Mouse (Mus musculus): ENCODE measurements at regions not wholly inside any gene's neighbourhood (a gene's known extent, or its start where the extent isn't known, plus 50 kb on each side); places are given as distances from the start of the nearest gene placed in this dataset.

GRCm38 (mm10) chr13:71372701-71373685 lies 531.4 kb upstream of the Adamts16 start:
- intact Hi-C loops (cut with DNase I): no loop called here
- no peak for DNase-seq (ENCODE audit: low spot score in 2 of 2)

- intact Hi-C loops (cut with DNase I): no loop called here
Observed at GRCm38 (mm10) chr13:71369832-71370231, 528.2 kb upstream of the Adamts16 start.

GRCm38 (mm10) chr13:71365261-71365660 lies 523.6 kb upstream of the Adamts16 start:
- intact Hi-C loops (cut with DNase I): no loop called here

More at GRCm38 (mm10) chr13:71369832-71370231, 528.2 kb upstream of the Adamts16 start:
- no peak for DNase-seq (ENCODE audit: low spot score in 2 of 2)

GRCm38 (mm10) chr13:71362311-71362710 lies 520.7 kb upstream of the Adamts16 start:
- intact Hi-C loops (cut with DNase I): no loop called here
- DNase-seq (ENCODE audit: low spot score in 2 of 2): no peak

More at GRCm38 (mm10) chr13:71365261-71365660, 523.6 kb upstream of the Adamts16 start:
- no peak for DNase-seq (ENCODE audit: low spot score in 2 of 2)

GRCm38 (mm10) chr13:71359112-71359511 lies 517.5 kb upstream of the Adamts16 start:
- intact Hi-C loops (cut with DNase I): no loop called here
- no peak for DNase-seq (ENCODE audit: low spot score in 2 of 2)

GRCm38 (mm10) chr13:71350787-71351186 lies 509.2 kb upstream of the Adamts16 start:
- intact Hi-C loops (cut with DNase I): no loop called here

GRCm38 (mm10) chr13:71342921-71343320 lies 501.3 kb upstream of the Adamts16 start:
- intact Hi-C loops (cut with DNase I): no loop called here
- DNase-seq (ENCODE audit: low spot score in 2 of 2): no peak

More at GRCm38 (mm10) chr13:71350787-71351186, 509.2 kb upstream of the Adamts16 start:
- DNase-seq (ENCODE audit: low spot score in 2 of 2): no peak

- DNase-seq (ENCODE audit: low spot score in 2 of 2): no peak
- intact Hi-C loops (cut with DNase I): no loop called here
Observed at GRCm38 (mm10) chr13:71338700-71339099, 497.1 kb upstream of the Adamts16 start.

- intact Hi-C loops (cut with DNase I): no loop called here
Observed at GRCm38 (mm10) chr13:71334925-71335324, 493.3 kb upstream of the Adamts16 start.

GRCm38 (mm10) chr13:71333146-71333545 lies 491.5 kb upstream of the Adamts16 start:
- DNase-seq (ENCODE audit: low spot score in 2 of 2): no peak
- intact Hi-C loops (cut with DNase I): no loop called here

More at GRCm38 (mm10) chr13:71334925-71335324, 493.3 kb upstream of the Adamts16 start:
- no peak for DNase-seq (ENCODE audit: low spot score in 2 of 2)

GRCm38 (mm10) chr13:71330321-71330720 lies 488.7 kb upstream of the Adamts16 start:
- intact Hi-C loops (cut with DNase I): no loop called here
- no peak for DNase-seq (ENCODE audit: low spot score in 2 of 2)

GRCm38 (mm10) chr13:71327802-71328753 lies 486.5 kb upstream of the Adamts16 start:
- intact Hi-C loops (cut with DNase I): no loop called here
- no peak for DNase-seq (ENCODE audit: low spot score in 2 of 2)

- intact Hi-C loops (cut with DNase I): no loop called here
- no peak for DNase-seq (ENCODE audit: low spot score in 2 of 2)
Observed at GRCm38 (mm10) chr13:71320489-71320888, 478.9 kb upstream of the Adamts16 start.

GRCm38 (mm10) chr13:71303956-71304355 lies 462.3 kb upstream of the Adamts16 start:
- no peak for DNase-seq (ENCODE audit: low spot score in 2 of 2)
- intact Hi-C loops (cut with DNase I): no loop called here

- DNase-seq (ENCODE audit: low spot score in 2 of 2): no peak
- intact Hi-C loops (cut with DNase I): no loop called here
Observed at GRCm38 (mm10) chr13:71275991-71276390, 434.4 kb upstream of the Adamts16 start.

- intact Hi-C loops (cut with DNase I): no loop called here
- no peak for DNase-seq (ENCODE audit: low spot score in 2 of 2)
Observed at GRCm38 (mm10) chr13:71274139-71274538, 432.5 kb upstream of the Adamts16 start.

- DNase-seq (ENCODE audit: low spot score in 2 of 2): no peak
- intact Hi-C loops (cut with DNase I): no loop called here
Observed at GRCm38 (mm10) chr13:71273485-71273884, 431.9 kb upstream of the Adamts16 start.

GRCm38 (mm10) chr13:71273067-71273466 lies 431.5 kb upstream of the Adamts16 start:
- no peak for DNase-seq (ENCODE audit: low spot score in 2 of 2)
- intact Hi-C loops (cut with DNase I): no loop called here

- no peak for DNase-seq (ENCODE audit: low spot score in 2 of 2)
- intact Hi-C loops (cut with DNase I): no loop called here
Observed at GRCm38 (mm10) chr13:71272431-71272830, 430.8 kb upstream of the Adamts16 start.

All from left cerebral cortex, postnatal 36 days (tissue).